Mouse (Mus musculus) T-helper 17 cell (primary cell): Measurements from ENCODE around the gene Adam19.

Source experiments
- in situ Hi-C, 2 experiments: fragments of 300-600 bp; cut with MboI, MseI; formaldehyde crosslinking; loops; 1 replicate in 1 of 2; 2 replicates in 1 of 2; pipeline ENCODE4 v1.15.1; 2025; ENCODE audit warnings: high pct_unique_total_duplicates in 2 of 2

Gene Adam19

DNA sequence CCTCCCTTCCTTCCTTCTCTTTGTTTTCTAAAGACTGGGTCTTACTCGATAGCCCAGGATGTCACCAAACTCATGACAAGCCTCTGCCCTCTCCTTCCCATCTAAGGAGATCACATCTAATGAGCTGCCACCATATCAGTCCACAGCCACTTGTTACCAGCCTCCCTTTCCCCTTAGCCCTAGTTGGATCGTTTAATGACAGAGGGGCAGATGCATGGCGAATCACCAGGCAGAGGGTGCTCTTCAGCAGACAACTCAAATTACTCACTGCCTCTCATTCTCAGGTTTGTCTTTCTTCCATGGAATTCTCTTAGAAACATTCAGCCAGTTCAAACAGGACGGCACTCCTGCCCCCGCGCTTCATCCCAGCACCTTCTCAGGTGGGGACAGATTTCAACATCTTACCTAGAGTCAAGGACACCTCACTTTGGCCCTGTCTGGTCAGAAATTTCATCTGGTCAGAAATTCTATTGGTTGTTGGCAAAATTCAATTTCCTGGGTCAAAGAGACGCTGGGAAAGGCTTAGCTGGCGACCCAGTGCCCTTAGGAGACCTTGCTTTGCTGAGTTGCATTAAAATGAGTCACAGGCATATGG is 16.8 kb downstream of the Adam19 start:
- in situ Hi-C loops, result no loop called here

DNA sequence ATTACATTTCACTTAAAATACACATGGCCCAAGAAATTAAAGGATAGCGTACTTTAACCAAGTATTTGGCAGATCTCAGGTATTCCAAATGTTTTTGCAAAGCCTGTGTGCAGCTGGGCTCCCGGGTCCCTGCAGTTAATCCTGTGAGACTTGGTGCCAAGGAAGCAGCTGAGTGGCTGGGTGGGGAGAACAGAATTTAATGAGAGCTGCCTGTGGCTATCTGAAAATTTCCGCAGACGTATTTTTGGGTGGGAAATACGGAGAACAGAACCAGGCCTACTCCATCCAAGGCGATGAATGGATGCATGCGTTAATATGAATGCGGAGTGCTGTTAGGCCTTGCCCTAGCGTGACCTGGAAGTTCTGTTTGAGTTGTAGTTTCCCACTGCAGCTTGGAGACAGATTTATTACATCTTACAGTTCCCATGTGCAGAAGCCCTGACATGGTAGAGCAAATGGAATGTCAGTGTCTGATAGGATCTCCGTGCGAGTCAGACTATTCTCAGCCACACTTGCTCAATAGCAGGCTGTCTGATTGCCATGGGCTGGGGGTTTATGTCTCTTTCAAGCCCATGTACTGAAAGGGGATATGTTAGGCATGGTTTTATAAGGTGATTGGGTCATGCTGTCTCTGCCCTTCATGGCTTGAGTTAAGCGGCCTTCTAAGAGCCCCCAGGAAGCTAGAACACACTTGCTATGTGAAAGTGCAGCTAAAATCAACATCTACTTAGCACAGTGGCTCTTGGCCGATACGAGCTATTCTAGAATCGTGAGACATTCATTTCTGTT is 17.5 kb downstream of the Adam19 start:
- in situ Hi-C loops, result no loop called here

DNA sequence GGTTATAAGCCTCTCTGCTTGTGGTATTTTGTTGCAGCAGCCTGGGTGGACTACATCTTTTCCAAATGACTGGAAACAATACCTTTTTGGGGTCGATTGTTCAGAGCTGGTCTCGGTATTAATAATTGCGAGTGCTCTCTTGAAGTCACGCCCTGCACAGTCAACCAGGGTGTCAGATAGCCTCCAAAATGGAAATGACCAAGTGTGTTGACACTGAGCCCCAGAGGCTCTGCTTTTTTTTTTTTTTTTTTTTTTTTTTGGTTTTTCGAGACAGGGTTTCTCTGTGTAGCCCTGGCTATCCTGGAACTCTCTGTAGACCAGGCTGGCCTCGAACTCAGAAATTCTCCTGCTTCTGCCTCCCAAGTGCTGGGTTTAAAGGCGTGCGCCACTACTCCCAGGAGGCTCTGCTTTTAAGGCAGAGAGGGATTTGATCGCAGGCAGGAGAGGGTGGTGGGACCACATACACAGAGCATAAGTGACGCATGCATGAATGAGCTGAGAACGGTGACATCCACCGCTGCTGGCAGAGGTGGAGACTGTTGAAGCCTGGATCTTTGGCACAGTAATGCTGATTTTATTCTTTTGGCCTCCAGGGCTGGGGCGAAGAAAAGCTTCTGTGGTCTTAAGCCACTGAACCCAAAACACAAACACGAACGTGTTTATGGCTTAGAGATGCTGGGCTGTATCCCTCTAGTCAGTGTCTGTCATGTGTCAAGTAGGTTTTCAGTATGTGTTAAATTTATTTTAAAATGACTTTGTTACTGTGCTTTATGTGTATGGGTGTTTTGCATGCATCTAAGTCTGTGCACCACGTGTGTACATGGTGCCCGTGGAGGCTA is 18.3 kb downstream of the Adam19 start:
- in situ Hi-C loops, result no loop called here

DNA sequence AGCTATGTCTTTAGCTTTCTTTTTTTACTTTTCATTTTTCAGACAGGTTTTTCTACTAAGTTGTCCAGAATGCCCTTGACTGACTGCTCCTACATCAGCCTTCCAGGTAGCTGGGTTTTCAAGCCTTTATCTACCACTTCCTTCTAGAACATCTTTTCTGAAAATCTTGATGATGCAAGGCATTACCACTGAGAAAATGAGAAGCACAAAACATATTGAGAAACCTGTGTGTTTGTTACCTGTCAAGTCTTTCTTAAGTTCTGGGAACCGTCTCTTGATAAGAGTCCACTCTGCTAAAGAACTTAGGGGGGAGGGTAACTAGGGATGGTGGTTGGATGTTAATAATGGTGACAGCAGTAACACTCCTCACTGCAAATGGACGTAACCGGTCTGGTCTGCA is 19.7 kb downstream of the Adam19 start:
- in situ Hi-C loops, result no loop called here

DNA sequence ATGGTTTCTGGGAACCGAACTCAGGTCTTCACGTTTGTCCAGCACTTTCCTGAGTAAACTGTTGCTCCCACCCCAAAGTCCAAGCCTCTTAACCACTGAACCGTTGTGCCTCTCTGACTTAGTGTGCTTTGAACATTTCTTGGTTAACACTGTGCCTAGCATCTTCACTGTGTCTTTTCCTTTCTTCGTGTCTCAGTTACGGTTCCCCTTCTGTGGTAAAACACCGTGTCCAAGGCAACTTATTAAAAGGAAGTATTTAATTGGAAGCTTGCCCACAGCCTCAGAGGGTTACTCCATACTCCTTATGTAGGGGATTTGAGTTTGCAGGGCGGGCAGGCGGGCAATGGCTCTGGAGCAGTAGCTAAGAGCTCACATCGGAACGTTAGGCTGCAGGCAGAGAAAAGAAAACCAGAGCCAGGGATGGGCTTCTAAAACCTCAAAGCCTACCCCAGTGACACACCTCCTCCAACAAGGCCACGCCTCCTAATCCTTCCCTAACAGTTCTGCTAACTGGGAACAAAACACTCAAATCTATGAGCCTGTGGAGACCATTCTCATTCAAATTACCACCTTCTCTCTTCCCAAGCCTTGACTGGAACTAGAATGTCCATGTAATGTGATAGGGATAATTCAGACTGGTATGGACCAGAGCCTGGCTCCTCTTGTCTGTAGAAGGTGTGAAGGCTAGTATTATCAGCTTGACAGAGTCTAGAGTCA is 20.8 kb downstream of the Adam19 start:
- in situ Hi-C loops, result no loop called here

DNA sequence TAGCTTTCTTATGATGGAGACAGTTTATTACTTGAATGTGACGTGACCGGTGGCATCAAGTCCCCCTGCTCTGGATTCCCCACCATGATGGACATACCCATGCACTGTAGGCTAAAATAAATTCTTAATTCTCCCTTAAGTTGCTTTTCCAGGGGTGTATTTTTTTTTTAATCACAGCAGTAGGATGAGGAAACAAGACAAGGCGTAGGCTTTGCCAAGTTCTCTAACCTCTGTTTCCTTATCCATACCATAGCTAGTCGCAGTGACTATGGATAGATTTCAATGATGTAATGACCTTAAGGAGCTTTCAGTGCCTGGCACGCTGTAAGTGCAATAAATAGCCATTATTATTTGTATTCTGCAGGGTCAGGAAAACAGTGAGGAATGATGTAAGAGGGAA is 21.5 kb downstream of the Adam19 start:
- in situ Hi-C loops, result no loop called here

DNA sequence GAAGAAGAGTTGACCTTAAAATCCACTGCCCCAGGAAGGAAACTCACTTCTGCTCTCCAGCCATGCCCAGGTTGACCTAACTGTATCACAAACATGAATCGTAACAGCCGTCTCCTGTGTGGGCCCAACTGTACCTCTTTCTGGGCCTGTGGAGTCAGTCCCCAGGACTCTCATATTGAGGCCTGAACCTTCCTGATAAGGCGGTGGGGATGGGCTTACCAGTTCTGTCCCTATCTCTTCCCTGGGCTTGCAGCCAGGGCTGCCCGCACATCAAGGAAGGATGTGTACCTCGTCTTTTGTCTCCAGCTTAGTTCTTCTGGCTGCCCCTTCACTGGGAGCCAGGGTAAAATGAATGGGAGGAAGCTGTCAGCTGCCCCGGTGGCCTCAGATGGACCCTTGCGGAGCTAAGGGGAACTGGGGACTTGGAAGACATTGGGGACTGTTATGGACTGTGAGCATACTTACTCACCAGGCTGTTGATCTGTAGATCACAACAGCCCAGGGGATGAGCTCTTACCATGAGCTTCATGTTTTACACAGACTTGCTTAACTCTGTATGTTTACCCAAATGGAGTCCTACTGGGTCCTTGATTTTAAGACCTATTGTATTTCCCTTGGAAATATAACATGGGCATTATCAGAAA is 22.1 kb downstream of the Adam19 start:
- in situ Hi-C loops, result no loop called here

DNA sequence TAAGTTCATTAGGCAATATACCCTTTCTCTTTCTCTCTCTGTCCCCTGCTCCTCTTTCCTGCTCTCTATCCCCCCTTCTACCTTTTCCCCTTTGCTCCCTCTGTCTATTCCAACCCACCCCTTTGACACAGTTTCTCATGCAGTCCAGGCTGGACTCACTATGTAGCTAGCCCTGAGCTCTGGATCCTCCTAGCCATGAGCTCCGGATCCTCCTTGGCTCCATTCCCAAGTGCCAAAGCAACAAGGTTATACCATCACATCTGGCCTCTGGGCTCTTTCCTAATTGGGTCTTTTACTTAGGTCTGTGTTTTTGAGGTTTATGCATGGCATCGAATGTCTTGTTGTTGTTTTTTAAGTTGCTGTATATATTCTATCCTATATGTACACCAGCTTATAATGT is 25.3 kb downstream of the Adam19 start:
- in situ Hi-C loops, result no loop called here

DNA sequence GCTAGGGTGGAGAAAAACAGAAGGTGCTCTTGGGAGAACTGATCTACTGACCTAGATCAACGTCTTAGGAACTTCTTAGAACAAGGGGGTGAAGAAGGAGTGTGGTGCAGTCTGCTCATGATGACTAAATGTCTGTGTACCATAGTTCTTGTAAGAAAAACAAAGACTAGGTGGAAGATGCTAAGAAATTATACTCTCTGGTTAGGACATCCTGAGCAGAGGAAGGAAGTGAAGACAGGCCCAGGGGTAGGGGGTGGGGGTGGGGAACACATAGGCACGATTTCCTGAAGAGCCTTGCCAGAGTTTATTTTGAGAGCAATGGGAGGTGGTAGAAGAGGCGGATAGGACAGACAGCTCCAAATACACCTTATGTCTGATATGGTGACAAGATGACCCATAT is 27.6 kb downstream of the Adam19 start:
- in situ Hi-C loops, result no loop called here

DNA sequence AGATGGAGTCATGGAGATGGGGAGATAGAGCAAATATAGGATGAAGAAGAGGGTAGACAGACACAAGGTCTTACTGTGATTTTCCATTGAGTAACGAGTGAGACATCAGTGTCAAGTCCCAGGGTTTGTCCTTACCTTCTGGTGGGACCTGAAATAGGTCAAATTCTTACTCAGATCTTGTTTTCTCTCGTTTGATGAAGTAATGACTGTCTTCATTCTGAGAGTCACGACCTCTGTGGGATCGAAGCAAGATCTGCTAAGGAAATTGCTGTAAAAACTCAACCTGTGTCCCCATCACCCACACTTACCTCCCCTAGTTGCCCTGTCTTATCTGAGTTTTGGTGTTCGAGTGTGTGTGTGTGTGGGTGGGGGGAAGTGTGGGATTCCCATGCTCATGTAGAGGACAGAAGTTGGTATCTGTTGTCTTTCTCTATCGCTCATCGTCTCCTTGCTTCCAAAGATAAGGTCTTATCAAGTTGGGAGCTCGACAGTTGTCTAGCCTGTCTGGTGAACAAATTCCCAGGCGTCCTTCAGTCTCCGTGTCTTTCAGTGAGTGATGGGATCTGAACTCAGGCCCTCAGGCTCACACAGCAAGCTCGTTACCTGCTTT is 28.1 kb downstream of the Adam19 start:
- in situ Hi-C loops, result no loop called here

DNA sequence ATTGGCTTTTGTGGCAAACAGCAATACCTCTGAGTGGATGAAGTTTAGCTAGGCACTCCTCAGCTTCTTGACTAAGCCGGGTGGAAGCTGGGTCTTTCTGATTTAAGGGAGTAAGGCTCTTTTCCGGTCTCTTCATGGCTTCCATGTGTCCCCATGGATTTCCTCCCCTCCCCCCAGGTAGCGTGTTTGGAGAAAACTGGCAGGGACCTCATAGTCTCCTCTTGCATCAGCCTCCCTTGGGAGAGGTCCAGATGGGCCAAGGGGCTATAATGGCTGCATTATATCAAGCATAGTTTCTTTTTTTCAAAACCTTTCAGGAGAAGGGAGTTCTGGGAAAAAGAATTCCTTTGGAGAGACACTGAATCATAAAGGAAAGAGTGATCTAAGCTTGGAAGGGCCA is 28.8 kb downstream of the Adam19 start:
- in situ Hi-C loops, result no loop called here

DNA sequence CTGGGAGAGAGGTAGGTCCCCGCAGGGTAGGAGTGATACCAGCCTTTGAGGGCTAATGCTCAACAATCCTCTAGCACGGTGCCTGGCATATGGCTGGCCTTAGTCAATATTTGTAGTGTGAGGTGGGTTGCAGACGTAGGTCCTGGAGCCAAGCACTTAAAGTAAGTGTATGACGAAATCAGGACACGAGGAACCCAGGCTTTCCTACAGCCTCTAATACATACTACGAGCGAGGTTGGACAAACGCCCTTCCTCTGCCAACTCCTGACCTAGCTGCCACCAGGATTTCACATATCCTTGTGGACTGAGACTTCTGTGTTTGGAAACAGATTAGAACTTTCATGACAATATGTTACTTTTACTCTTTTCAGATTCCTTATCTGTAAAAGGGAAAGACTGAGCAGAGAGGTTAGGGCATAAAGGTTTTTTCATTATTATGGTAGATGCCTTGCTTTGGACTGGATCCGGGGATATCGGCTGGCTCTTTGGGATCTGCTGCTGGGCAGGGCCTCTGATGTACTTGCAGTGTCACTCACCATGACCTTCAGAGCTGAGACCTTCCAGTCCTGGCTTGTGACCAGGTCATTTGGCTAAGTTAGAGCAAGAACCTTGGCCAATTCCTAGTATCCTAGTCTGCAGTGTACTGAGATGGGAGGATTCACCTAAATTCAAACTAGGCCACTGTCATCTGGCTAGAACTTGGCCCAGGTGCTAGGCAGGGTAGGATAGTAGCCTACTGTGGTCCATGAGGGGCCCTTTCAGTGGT is 29.8 kb downstream of the Adam19 start:
- in situ Hi-C loops, result no loop called here

DNA sequence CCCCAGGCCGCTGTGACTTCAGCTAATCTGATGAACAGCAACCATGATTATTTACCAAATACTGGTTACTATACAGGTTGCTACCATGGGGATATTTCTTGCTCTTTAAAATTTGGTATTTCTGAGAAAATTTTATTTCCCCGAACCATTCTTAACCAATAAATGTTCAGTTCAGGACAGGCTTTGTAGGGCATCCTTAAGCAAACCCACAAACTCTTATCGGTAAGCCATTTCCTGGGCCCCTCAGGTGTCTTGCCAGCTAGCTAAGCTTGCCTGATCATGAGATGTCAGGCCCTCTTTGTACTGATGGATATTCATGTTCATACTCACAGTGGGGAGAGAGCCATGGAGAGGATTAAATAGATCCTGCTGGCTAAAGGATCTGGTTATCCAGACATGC is 30.7 kb downstream of the Adam19 start:
- in situ Hi-C loops, result no loop called here

DNA sequence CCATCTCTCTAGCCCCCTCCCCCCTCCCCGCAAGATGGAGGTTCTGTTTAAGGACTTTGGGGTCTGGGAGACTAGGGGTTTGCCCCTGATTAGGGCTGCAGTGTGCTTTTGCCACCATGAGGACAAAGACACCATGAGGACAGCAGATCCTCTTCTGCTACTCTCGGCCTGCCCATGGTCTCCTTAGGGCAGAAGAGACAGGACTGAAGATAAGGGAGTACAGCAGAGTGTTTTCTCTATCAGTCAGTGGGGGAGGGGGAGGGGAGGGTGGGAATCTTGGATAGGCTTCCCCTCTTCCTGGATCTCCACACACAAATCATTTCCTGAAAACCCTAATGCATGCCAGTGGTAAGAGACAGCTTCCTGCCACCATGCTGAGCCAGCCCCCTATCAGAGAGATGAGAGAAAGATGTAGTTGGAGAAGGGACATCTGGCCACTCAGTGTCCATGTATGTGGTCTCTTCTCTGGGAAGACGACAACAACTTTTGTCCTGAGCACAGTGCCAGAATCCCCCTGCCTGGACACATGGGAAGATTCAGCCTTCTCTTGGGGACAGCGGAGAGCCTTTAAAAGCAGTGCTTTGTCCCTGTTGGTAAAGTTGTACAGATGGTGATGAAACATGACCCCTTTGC is 33.4 kb downstream of the Adam19 start:
- in situ Hi-C loops, result no loop called here

DNA sequence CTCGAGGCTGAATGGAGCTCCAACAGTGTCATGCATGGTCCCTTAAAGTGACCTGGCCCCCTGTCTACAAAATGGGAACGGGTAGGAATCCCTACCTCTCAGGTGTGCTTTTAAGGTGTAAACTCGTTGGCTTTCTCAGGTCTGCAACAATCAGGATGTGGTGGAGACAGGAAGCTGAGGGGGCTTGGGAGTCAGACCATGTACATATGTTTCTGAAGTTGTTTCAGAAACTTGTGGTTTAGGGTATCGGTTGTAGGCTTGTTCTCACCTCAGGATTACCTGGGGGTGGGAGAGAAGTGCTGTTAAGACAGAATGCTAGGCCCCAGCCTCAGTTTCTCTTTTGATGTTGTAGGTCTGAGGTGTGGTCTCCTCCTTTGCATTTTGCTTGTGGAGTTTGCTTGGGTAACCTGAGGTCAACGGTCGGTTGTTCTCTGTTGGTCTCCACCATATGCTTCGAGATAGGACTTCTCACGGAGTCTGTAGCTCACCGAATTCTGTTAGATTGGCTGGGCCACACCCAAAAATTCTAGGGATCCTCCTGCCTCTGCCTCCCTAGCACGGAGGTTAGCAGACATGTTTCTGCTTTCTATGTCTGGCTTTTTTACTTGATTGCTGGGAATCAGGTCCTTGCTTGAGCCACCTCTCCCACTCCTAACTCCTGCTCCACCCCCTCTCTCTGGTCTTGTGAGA is 34.4 kb downstream of the Adam19 start:
- in situ Hi-C loops, result loop anchor here in 1 of 2 experiments (10.0 kb wide), 1 partner anchor 305 kb away; no protein-coding TSS in a partner anchor

DNA sequence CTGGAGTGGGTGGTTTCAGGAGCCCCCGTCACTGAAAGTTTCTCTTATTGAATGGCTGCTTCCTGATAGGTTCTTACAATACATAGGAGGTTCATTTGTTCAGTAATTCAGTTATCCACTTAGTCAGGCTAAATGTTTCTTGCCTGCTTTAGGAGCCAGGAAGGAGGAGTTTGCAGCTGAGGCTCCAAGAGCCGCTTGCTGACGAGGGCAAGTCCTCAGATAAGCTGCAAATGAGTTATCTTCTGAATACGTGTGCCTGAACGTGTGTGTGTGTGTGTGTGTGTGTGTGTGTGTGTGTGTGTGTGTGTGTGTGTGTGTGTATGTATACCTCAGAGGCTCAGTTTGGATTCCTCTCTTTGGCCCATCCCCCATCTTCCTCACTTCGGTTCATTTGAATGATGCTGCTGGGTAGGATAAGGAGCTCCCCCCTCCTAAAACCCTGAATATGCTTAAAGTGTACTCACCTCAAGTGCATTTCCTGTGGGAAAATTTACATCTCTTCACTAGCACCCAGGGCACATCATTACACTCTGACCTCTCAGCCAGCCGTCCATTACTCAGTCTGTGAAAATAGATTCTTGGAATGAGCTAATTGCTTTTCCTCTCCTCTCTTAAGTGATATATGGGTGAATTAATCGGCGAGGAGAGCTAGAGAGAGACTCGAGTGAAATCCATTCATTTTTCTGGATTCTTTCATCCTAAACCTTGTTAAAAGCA is 35.3 kb downstream of the Adam19 start:
- in situ Hi-C loops, result loop anchor here in 1 of 2 experiments (10.0 kb wide), 1 partner anchor 306 kb away; no protein-coding TSS in a partner anchor

DNA sequence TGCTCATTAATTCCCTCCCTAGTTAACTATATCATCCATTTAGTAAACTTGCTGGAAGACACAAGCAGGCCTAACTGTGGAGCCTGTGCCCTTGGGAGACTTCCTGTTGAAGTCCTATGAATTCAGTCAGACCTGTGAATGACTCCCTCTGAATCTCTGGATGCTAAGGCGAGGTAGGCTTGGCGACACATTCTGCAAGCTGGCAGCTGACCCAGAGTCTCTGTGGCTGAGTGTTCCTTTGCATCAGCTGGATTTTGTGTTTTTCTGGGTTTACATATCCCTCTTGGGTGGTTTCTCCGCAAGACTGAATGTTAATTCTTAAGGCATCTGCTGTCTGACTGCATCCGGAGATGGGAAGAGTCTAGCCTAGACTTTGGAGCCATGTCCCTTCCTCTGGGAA is 36.3 kb downstream of the Adam19 start:
- in situ Hi-C loops, result loop anchor here in 1 of 2 experiments (10.0 kb wide), 1 partner anchor 307 kb away; no protein-coding TSS in a partner anchor
